Mouse (Mus musculus) ES-E14 (cell line): ENCODE measurements around the gene Phc1.

ENCODE experiments used
- MAFK ChIP-seq: IDR thresholded peaks from 2 replicates; pipeline ENCODE4 v1.6.1; 2014; ENCODE audit warnings: mild to moderate bottlenecking, low read depth, low read length, inconsistent platforms; ENCODE audit not compliant: insufficient read depth
- ZC3H11A ChIP-seq: IDR thresholded peaks from 2 replicates; pipeline ENCODE4 v1.6.1; 2012; ENCODE audit warnings: low read depth, mild to moderate bottlenecking, inconsistent platforms, low read length, borderline replicate concordance
- ZNF384 ChIP-seq: IDR thresholded peaks from 2 replicates; pipeline ENCODE4 v1.6.1; 2012; ENCODE audit warnings: low read depth, low read length, inconsistent platforms

- TF ChIP-seq ZC3H11A (no peak), ZNF384 (no peak), MAFK (no peak)
Observed at GRCm38 (mm10) chr6:122294290-122294689, 46.1 kb downstream of the Phc1 start.
